Mouse (Mus musculus) ES-E14 (cell line): ENCODE measurements at regions not wholly inside any gene's neighbourhood (a gene's known extent, or its start where the extent isn't known, plus 50 kb on each side); places are given as distances from the start of the nearest gene placed in this dataset.
"Not testable (repeated sequence)": the region's sequence is repeated elsewhere in the genome, so short reads cannot be mapped to it uniquely, and the experiment has no call there.

ENCODE experiments used
- DNase-seq: peaks from one replicate; pipeline ENCODE4 v3.0.0-alpha.2; 2013; ENCODE audit warnings: low read depth, low spot score
- H3K27ac ChIP-seq: 2 replicates; pipeline ENCODE4 v1.5.1; 2012; ENCODE audit warnings: low read depth, mild to moderate bottlenecking, low read length, moderate library complexity, mixed read lengths; ENCODE audit not compliant: poor library complexity, insufficient read depth, severe bottlenecking
- H3K36me3 ChIP-seq: 2 replicates; pipeline ENCODE4 v1.6.1; 2012; ENCODE audit warnings: mild to moderate bottlenecking, low read length, moderate library complexity, mixed read lengths; ENCODE audit not compliant: control insufficient read depth, poor library complexity, insufficient read depth, severe bottlenecking
- H3K4me1 ChIP-seq, 2 experiments: fragments of 150-350 bp in 1 of 2; sonication (generic) in 1 of 2; 2 replicates each; pipeline ENCODE4 v1.6.1; 2012; ENCODE audit warnings: low read length in 2 of 2, mild to moderate bottlenecking in 1 of 2, mixed read lengths in 1 of 2; ENCODE audit not compliant: control insufficient read depth in 2 of 2, insufficient read depth in 2 of 2, poor library complexity in 1 of 2
- H3K4me3 ChIP-seq, 2 experiments: fragments of 150-350 bp in 1 of 2; sonication (generic) in 1 of 2; 2 replicates each; pipeline ENCODE4 v1.5.1; 2012; ENCODE audit warnings: low read length in 2 of 2, low read depth in 1 of 2, mild to moderate bottlenecking in 1 of 2, mixed read lengths in 1 of 2; ENCODE audit not compliant: insufficient read depth in 1 of 2, poor library complexity in 1 of 2, severe bottlenecking in 1 of 2
- H3K9ac ChIP-seq: 2 replicates; pipeline ENCODE4 v1.6.1; 2012; ENCODE audit warnings: low read depth, mild to moderate bottlenecking, low read length, mixed read lengths; ENCODE audit not compliant: poor library complexity, insufficient read depth, severe bottlenecking
- H3K9me3 ChIP-seq: fragments of 150-350 bp; sonication (generic); 2 replicates; pipeline ENCODE4 v1.6.1; 2012; ENCODE audit warnings: low read depth, mild to moderate bottlenecking, low read length; ENCODE audit not compliant: control insufficient read depth, insufficient read depth
- CHD2 ChIP-seq: IDR thresholded peaks from 2 replicates; pipeline ENCODE4 v1.6.1; 2014; ENCODE audit warnings: mild to moderate bottlenecking, low read depth, low read length, inconsistent platforms
- HCFC1 ChIP-seq: IDR thresholded peaks from 2 replicates; pipeline ENCODE4 v1.6.1; 2012; ENCODE audit warnings: low read length, inconsistent platforms, borderline replicate concordance; ENCODE audit not compliant: insufficient read depth
- MAFK ChIP-seq: IDR thresholded peaks from 2 replicates; pipeline ENCODE4 v1.6.1; 2014; ENCODE audit warnings: mild to moderate bottlenecking, low read depth, low read length, inconsistent platforms; ENCODE audit not compliant: insufficient read depth
- ZC3H11A ChIP-seq: IDR thresholded peaks from 2 replicates; pipeline ENCODE4 v1.6.1; 2012; ENCODE audit warnings: low read depth, mild to moderate bottlenecking, inconsistent platforms, low read length, borderline replicate concordance
- ZNF384 ChIP-seq: IDR thresholded peaks from 2 replicates; pipeline ENCODE4 v1.6.1; 2012; ENCODE audit warnings: low read depth, low read length, inconsistent platforms
- in situ Hi-C, 2 experiments: fragments of 600-800 bp; cut with MboI; formaldehyde crosslinking; loops; one replicate each; pipeline ENCODE4 v1.15.1; 2025; ENCODE audit warnings: low sequenced_read_pairs in 2 of 2, inconsistent platforms in 1 of 2; ENCODE audit not compliant: unreplicated experiment in 2 of 2

DNA sequence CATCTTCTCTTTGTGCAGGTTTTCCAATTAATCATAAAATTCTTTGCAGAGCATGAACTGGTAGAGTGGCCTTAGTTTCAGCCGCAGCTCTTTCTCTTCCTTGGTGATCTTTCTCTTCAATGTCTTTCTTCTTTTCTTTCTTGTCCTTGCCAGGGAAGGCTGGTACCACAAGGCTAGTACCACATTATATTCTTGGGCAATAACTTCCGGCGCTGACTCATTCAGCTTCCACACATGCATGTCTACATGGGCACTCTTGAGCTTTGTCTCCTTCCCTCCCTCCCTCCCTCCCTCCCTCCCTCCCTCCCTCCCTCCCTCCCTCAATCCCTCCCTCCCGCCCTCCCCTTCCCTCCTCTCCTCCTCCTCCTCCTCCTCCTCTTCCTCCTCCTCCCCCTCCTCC is 98.1 kb upstream of the Pwp1 start:
- in situ Hi-C loops, DNase-seq, H3K4me1 ChIP-seq, H3K9me3 ChIP-seq, H3K36me3 ChIP-seq, H3K4me3 ChIP-seq, H3K9ac ChIP-seq, H3K27ac ChIP-seq: not testable (repeated sequence)

DNA sequence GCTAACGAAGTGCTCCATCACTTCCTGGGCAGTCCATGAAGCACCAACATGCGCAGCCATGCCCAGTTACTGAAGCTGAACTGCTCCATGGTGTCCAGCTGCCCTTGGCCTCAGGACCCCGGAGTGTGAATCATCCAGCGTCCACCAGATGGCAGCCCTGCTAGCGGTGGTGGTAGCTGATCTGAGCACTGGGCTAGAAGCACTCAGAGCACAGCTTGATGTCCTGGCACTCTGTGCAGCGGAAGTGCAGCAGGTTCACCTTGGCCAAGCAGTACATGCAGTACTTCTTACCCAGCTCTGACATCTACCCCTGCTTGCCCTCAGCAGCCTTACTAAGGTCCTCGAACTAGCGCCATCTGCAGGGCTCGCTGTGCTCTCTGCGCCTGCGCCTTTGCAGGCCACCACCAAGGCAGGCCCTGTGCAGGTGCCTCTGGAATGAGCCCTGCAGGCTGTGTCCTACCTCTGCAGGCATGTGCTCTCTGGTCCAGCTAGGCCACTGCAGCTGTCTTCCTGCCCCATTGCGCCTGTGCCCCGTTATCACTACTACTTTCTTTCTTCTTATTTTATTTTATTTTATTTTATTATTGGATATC is 97.4 kb upstream of the Pwp1 start:
- H3K27ac ChIP-seq, H3K36me3 ChIP-seq, H3K9me3 ChIP-seq, H3K9ac ChIP-seq, in situ Hi-C loops, DNase-seq, H3K4me1 ChIP-seq, H3K4me3 ChIP-seq: not testable (repeated sequence)

DNA sequence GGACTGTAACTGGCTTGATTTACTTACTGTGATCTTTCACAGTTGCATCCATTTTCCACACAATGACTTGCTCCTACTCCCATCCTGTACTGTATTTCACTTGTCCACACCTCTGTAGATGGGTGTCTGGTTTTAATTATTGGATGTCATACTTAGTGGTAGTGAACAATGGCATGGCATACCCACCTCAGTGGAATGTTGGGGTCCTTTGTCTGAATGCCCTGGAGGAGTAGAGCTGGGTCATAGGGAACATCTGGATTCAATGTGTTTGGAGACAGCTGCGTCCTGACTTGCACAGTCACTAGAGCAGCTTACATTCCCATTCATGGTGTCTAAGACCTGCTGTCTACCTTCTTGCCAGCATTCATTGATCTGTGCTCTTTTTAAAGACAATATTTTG is 91.5 kb upstream of the Pwp1 start:
- Histone ChIP-seq H3K4me1 (no peaks in the 10 kb centered on the region), H3K9me3 (no peaks in the 10 kb centered on the region), H3K4me3 (no peak overlapping the region), H3K27ac (no peak overlapping the region), H3K36me3 (no peaks in the 10 kb centered on the region), H3K9ac (no peak overlapping the region)
- in situ Hi-C loops: no loop called here
- no peak for DNase-seq
- TF ChIP-seq CHD2 (no peak), ZC3H11A (no peak), ZNF384 (no peak)

DNA sequence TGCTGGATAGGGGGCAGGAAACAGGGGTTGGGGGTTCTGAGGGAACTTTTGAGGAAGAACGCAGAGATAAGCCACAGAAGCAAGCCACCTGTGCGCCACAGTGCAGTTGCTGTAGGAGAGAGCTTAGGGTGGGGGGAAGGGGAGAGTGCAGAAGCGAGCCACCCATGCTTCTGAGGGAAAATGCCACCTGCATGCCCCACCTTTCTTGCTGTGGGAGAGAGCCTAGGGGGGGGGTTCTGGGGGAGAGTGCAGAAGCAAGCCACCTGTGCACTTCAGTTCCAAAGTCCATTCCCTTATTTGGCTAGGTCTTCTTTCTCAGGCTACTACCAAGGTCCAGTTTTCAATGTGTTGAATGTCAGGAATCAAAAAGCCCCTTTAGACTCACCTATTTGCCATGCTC is 90.3 kb upstream of the Pwp1 start:
- Histone ChIP-seq H3K4me3 (no peak overlapping the region), H3K27ac (no peak overlapping the region), H3K4me1 (no peaks in the 10 kb centered on the region), H3K36me3 (no peaks in the 10 kb centered on the region), H3K9ac (no peak overlapping the region), H3K9me3 (no peaks in the 10 kb centered on the region)
- no peak for TF ChIP-seq HCFC1
- no peak for TF ChIP-seq ZNF384
- no peak for TF ChIP-seq MAFK
- TF ChIP-seq CHD2: no peak
- TF ChIP-seq ZC3H11A: no peak
- in situ Hi-C loops: no loop called here
- no peak for DNase-seq

DNA sequence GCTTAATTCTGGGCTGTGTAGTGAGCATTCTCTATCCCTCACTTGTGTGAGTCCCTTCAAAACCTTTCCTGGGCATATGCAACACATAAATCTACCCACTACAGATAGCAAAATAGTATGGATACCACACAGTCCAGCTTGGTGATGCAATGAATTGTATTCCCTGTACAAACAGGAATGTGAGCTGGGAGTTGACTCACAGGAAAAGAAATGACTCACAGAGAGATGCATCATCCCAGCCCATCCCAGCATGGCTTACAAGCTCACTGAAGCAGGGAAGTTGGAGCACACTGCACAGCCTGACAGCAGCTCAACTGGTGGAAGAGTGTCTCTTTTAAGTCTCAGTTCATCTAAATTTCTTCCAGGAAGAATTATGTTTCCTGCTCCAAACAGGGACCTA is 89.7 kb upstream of the Pwp1 start:
- H3K4me3 ChIP-seq, H3K9me3 ChIP-seq, H3K4me1 ChIP-seq, H3K27ac ChIP-seq, in situ Hi-C loops, DNase-seq, H3K36me3 ChIP-seq, H3K9ac ChIP-seq: not testable (repeated sequence)

DNA sequence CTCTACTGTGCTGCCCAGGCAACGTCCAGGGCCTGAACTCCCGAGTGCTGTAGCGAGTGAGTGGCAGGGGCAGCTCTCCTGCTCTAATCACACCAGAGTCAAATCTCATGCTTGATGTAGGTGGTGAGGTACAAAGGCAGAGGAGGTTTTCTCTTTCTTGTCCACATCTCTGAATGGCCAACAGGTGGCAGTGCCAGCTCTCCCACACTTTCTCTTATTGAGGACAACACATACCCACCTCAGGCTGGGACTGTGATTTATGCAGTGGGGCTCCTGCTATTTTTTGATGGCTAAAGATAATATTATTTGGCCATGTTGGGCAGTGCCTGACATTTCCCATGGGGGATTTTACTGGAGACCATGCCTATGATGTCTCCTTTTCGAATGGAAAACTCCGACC is 87.3 kb upstream of the Pwp1 start:
- in situ Hi-C loops: no loop called here
- no peak for DNase-seq

DNA sequence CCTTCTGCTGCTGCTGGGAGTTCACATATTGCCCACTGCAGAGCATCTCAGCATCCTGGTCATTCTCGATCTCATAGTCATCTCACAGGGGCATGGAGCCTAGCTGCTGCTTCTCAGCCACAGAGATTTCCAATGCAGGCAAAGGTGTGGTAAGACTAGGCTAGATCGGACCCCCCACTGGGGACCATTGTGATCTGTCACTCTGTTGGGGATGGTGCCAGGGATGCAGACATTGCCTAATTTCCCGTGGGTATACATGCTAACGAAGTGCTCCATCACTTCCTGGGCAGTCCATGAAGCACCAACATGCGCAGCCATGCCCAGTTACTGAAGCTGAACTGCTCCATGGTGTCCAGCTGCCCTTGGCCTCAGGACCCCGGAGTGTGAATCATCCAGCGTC is 83.9 kb upstream of the Pwp1 start:
- H3K36me3 ChIP-seq, H3K4me3 ChIP-seq, H3K9me3 ChIP-seq, in situ Hi-C loops, H3K27ac ChIP-seq, H3K4me1 ChIP-seq, H3K9ac ChIP-seq: not testable (repeated sequence)
- peak; percentile 7 for DNase-seq

More for the DNA sequence above, 87.3 kb upstream of the Pwp1 start:
- no peak for TF ChIP-seq ZNF384
- no peak for TF ChIP-seq HCFC1
- no peak for TF ChIP-seq CHD2
- no peak for TF ChIP-seq MAFK
- no peak for TF ChIP-seq ZC3H11A
- no peaks in the 10 kb centered on the region for H3K9me3 ChIP-seq
- no peak overlapping the region for H3K27ac ChIP-seq
- no peaks in the 10 kb centered on the region for H3K36me3 ChIP-seq
- no peak overlapping the region for H3K9ac ChIP-seq
- no peaks in the 10 kb centered on the region for H3K4me1 ChIP-seq
- no peak overlapping the region for H3K4me3 ChIP-seq

DNA sequence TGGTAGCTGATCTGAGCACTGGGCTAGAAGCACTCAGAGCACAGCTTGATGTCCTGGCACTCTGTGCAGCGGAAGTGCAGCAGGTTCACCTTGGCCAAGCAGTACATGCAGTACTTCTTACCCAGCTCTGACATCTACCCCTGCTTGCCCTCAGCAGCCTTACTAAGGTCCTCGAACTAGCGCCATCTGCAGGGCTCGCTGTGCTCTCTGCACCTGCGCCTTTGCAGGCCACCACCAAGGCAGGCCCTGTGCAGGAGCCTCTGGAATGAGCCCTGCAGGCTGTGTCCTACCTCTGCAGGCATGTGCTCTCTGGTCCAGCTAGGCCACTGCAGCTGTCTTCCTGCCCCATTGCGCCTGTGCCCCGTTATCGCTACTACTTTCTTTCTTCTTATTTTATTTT is 83.5 kb upstream of the Pwp1 start:
- H3K4me3 ChIP-seq, H3K27ac ChIP-seq, DNase-seq, H3K4me1 ChIP-seq, H3K9ac ChIP-seq, H3K9me3 ChIP-seq, in situ Hi-C loops, H3K36me3 ChIP-seq: not testable (repeated sequence)
